Mouse (Mus musculus) hindbrain, embryonic 16.5 days (tissue): ENCODE data around the gene Uhrf1. TPM values are rescaled to one million over a fixed set of nuclear protein-coding genes. Genes with fewer than 3 reads are reported as not detected.

Experiments used
- ATAC-seq: fragments of 200-750 bp; cut with Nextera tagmentation; 2 replicates; pipeline ENCODE4 v1.8.0; 2017; ENCODE audit warnings: moderate TSS enrichment, moderate library complexity
- H3K27ac ChIP-seq: fragments of 300-500 bp; sonication (generic); 2 replicates; pipeline ENCODE4 v1.5.1; 2014; ENCODE audit warnings: low read depth, mild to moderate bottlenecking, control low read depth, low read length, moderate library complexity
- H3K27me3 ChIP-seq: fragments of 300-500 bp; sonication (generic); replicated peaks from 2 replicates; pipeline ENCODE4 v1.6.1; 2014; ENCODE audit warnings: low read length; ENCODE audit not compliant: control insufficient read depth, insufficient read depth
- H3K36me3 ChIP-seq: fragments of 300-500 bp; sonication (generic); 2 replicates; pipeline ENCODE4 v1.6.1; 2014; ENCODE audit warnings: mild to moderate bottlenecking, low read length, moderate library complexity, mixed read lengths; ENCODE audit not compliant: control insufficient read depth, insufficient read depth
- H3K4me1 ChIP-seq: fragments of 300-500 bp; sonication (generic); 2 replicates; pipeline ENCODE4 v1.6.1; 2014; ENCODE audit warnings: low read depth, low read length; ENCODE audit not compliant: control insufficient read depth, insufficient read depth
- H3K4me2 ChIP-seq: fragments of 300-500 bp; sonication (generic); 2 replicates; pipeline ENCODE4 v1.6.1; 2014; ENCODE audit warnings: mild to moderate bottlenecking, low read length, control low read depth, moderate library complexity
- H3K4me3 ChIP-seq: fragments of 300-500 bp; sonication (generic); 2 replicates; pipeline ENCODE4 v1.5.1; 2014; ENCODE audit warnings: mild to moderate bottlenecking, low read length, control low read depth, moderate library complexity
- H3K9ac ChIP-seq: fragments of 300-500 bp; sonication (generic); 2 replicates; pipeline ENCODE4 v1.6.1; 2014; ENCODE audit warnings: low read depth, mild to moderate bottlenecking, control low read depth, low read length, moderate library complexity
- H3K9me3 ChIP-seq: fragments of 300-500 bp; sonication (generic); 2 replicates; pipeline ENCODE4 v1.6.1; 2014; ENCODE audit warnings: mild to moderate bottlenecking, low read length, moderate library complexity; ENCODE audit not compliant: control insufficient read depth
- WGBS: fragments of 180-500 bp; shearing (Covaris S2); extraction: QIAGEN DNeasy Blood & Tissue Kit; methylation state at CpG from one replicate; pipeline ENCODE4 v1.1.7; 2014; 5-methylcytosine and 5-hydroxymethylcytosine counted together
- polyA plus RNA-seq: library from polyadenylated mRNA; unstranded; fragments of >200 nt; fragmentation: Nextera tagmentation; extraction: Ambion mirVana; gene quantifications from 2 replicates; pipeline ENCODE4 v1.2.1, GENCODE M21; 2015

The Uhrf1 gene
- polyA plus RNA-seq, 1 experiment from 2014 or later: 23.3 TPM

DNA sequence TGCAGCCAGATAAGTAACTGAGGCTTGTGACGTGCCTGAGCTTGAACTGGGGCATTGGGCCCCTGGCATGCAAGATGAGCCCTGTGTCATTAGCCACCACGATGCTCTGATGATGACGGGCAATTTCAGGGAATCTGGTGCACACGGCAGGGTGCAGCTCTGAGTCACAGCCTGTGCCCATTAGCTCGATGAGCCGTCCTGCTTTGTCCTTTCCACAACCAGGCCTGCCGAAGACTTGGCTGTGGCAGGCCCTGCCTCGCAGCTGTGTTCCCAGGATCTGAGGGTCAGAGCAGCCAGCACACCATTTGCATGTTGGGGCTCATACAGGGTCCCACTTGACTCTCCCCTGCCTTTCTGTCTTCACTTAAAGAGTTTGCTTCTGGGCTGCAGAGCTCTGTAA lies 57.3 kb downstream of the Uhrf1 start:
- WGBS: 43% methylated on average over 8 of the region's 8 CpGs
- Histone ChIP-seq H3K9me3 (no peaks in the 10 kb centered on the region), H3K9ac (no peak overlapping the region), H3K27ac (peak overlapping the region; percentile 72), H3K4me2 (no peak overlapping the region), H3K4me3 (no peak overlapping the region), H3K27me3 (no peaks in the 10 kb centered on the region), H3K4me1 (peaks cover 21% of the 10 kb centered on the region), H3K36me3 (peaks cover 11% of the 10 kb centered on the region)
- peak; percentile 38 for ATAC-seq

DNA sequence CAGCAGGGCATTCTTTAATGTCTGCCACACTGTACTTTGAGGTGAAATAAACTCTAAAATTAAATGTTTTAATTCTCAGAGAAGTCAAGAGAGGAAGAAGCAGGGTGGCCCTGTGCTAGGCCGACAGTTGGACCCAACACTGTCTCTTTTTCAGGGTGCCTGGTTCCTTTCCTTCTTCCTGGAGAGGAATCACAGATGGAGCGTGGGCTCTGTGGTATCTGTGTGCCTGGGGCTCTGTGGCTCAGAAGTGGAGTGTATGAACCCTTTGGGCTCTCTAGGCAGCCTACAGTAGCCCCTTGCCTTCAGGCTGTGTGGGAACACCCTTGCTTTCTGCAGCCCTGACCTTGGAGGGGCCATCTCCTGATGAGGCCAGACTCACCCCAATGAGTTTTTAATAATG lies 58.4 kb downstream of the Uhrf1 start:
- Histone ChIP-seq H3K27me3 (no peaks in the 10 kb centered on the region), H3K36me3 (peaks cover 2% of the 10 kb centered on the region; the same call in 1 of the 2 replicates), H3K9ac (no peak overlapping the region), H3K4me3 (no peak overlapping the region), H3K4me1 (peaks cover 31% of the 10 kb centered on the region), H3K9me3 (no peaks in the 10 kb centered on the region), H3K4me2 (no peak overlapping the region), H3K27ac (no peak overlapping the region)
- no peak for ATAC-seq
- 93% methylated on average over 2 of the region's 2 CpGs for WGBS

DNA sequence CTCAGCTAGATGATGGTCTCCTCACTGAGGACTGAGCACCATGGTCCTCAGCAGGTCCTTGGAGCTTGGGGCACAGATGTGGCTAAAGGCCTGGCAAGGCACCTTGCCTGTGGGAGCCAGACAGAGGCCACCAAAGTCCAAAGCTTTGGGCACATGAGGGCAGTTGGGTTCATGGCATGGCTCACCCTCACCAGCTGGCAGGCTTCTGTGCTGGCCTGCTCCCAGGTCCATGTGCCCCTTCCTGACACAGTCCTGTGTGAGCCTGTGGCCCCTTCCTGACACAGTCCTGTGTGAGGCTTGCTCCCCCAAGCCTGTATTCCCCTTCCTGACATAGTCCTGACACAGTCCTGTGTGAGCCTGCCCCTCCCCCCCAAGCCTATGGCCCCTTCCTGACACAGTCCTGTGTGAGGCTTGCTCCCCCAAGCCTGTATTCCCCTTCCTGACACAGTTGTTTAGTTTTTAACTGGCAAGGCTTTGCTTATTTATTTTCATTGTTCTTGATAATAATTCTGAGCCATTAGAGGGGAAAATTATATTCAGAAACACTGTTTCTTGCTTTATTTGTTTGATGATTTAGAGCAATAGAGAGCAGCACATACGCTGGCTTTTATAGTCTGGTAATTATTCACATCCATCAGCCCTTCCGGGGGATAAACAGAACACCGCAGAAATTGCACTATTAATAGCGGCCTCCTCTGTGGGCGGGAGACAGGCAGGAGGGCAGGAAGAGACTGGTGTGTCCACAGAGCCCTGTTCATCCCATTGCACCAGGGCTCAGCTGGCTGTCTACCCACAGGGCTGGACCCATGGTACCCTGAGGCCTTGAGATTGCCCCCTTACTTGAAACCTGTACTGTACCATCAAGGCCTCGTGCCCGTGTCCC lies 62.9 kb downstream of the Uhrf1 start:
- H3K27me3 ChIP-seq: no peaks in the 10 kb centered on the region
- peaks cover 26% of the 10 kb centered on the region for H3K4me1 ChIP-seq
- no peak overlapping the region for H3K4me3 ChIP-seq
- 44% methylated on average over 7 of the region's 7 CpGs for WGBS
- H3K9me3 ChIP-seq: no peaks in the 10 kb centered on the region
- peak; percentile 49 for ATAC-seq
- H3K4me2 ChIP-seq: no peak overlapping the region
- peaks cover 2% of the 10 kb centered on the region; the same call in 1 of the 2 replicates for H3K36me3 ChIP-seq
- peak overlapping the region; percentile 42 for H3K27ac ChIP-seq
- H3K9ac ChIP-seq: no peak overlapping the region

GRCm38 (mm10) chr17:56368291-56368790 lies 65.2 kb downstream of the Uhrf1 start:
- Histone ChIP-seq H3K27me3 (no peaks in the 10 kb centered on the region), H3K9ac (no peak overlapping the region), H3K27ac (0 out of 2 replicates have a peak overlapping the region, but pooled peaks have one; percentile 7), H3K4me2 (no peak overlapping the region), H3K9me3 (no peaks in the 10 kb centered on the region), H3K4me3 (no peak overlapping the region), H3K36me3 (peaks cover 2% of the 10 kb centered on the region; the same call in 1 of the 2 replicates), H3K4me1 (peaks cover 31% of the 10 kb centered on the region)
- 0 out of 2 replicates have a peak, but pooled peaks have one; percentile 12 for ATAC-seq
- WGBS: 60% methylated on average over 6 of the region's 6 CpGs

- no peak for ATAC-seq
- no peaks in the 10 kb centered on the region for H3K9me3 ChIP-seq
- no peak overlapping the region for H3K27ac ChIP-seq
- no peak overlapping the region for H3K4me3 ChIP-seq
- H3K4me1 ChIP-seq: peaks cover 38% of the 10 kb centered on the region
- no peaks in the 10 kb centered on the region for H3K27me3 ChIP-seq
- H3K9ac ChIP-seq: no peak overlapping the region
- H3K4me2 ChIP-seq: no peak overlapping the region
- WGBS: 85% methylated on average over 3 of the region's 3 CpGs
- H3K36me3 ChIP-seq: no peaks in the 10 kb centered on the region
These were observed 67.0 kb downstream of the Uhrf1 start for GRCm38 (mm10) chr17:56370090-56370489.

GRCm38 (mm10) chr17:56371029-56371660 lies 68.0 kb downstream of the Uhrf1 start:
- Histone ChIP-seq H3K27ac (peak overlapping the region; percentile 32; the same call in 1 of the 2 replicates), H3K4me2 (no peak overlapping the region), H3K36me3 (no peaks in the 10 kb centered on the region; the same call in 1 of the 2 replicates), H3K4me3 (no peak overlapping the region), H3K9me3 (no peaks in the 10 kb centered on the region), H3K4me1 (peaks cover 28% of the 10 kb centered on the region), H3K9ac (no peak overlapping the region), H3K27me3 (no peaks in the 10 kb centered on the region)
- 76% methylated on average over 15 of the region's 15 CpGs for WGBS
- ATAC-seq: peak; percentile 28; the same call in 1 of the 2 replicates

GRCm38 (mm10) chr17:56372109-56372508 lies 69.0 kb downstream of the Uhrf1 start:
- no peak overlapping the region for H3K4me3 ChIP-seq
- H3K9ac ChIP-seq: no peak overlapping the region
- H3K27ac ChIP-seq: no peak overlapping the region
- H3K4me2 ChIP-seq: no peak overlapping the region
- WGBS: 74% methylated on average over 4 of the region's 4 CpGs
- H3K27me3 ChIP-seq: no peaks in the 10 kb centered on the region
- no peak for ATAC-seq
- no peaks in the 10 kb centered on the region for H3K9me3 ChIP-seq
- H3K4me1 ChIP-seq: peaks cover 22% of the 10 kb centered on the region
- peaks cover 2% of the 10 kb centered on the region; the same call in 1 of the 2 replicates for H3K36me3 ChIP-seq
